Mouse (Mus musculus) limb, embryonic 11.5 days (tissue): Measurements from ENCODE around the gene Gm21885. TPM values are rescaled to one million over a fixed set of nuclear protein-coding genes. Genes with fewer than 3 reads are reported as not detected.

Experiments
- ATAC-seq: fragments of 200-750 bp; cut with Nextera tagmentation; 2 replicates; pipeline ENCODE4 v1.8.0; 2017; ENCODE audit warnings: low read depth; ENCODE audit not compliant: insufficient number of reproducible peaks, low FRiP score, low TSS enrichment
- DNase-seq: peaks from one replicate; pipeline ENCODE4 v3.0.0-alpha.2; 2015; ENCODE audit warnings: low spot score
- H3K27ac ChIP-seq: fragments of 300-500 bp; sonication (generic); replicated peaks from 2 replicates; pipeline ENCODE4 v1.5.1; 2014; ENCODE audit warnings: low read depth, mild to moderate bottlenecking, low read length
- H3K27me3 ChIP-seq: fragments of 300-500 bp; sonication (generic); 2 replicates; pipeline ENCODE4 v1.6.1; 2014; ENCODE audit warnings: mild to moderate bottlenecking, low read length, mixed read lengths; ENCODE audit not compliant: control insufficient read depth, insufficient read depth
- H3K36me3 ChIP-seq: fragments of 300-500 bp; sonication (generic); 2 replicates; pipeline ENCODE4 v1.6.1; 2014; ENCODE audit warnings: mild to moderate bottlenecking, low read length, moderate library complexity, mixed read lengths; ENCODE audit not compliant: control insufficient read depth, insufficient read depth
- H3K4me1 ChIP-seq: fragments of 300-500 bp; sonication (generic); 2 replicates; pipeline ENCODE4 v1.6.1; 2014; ENCODE audit warnings: low read length, mixed read lengths; ENCODE audit not compliant: control insufficient read depth, insufficient read depth
- H3K4me2 ChIP-seq: fragments of 300-500 bp; sonication (generic); 2 replicates; pipeline ENCODE4 v1.6.1; 2014; ENCODE audit warnings: low read depth, mild to moderate bottlenecking, moderate library complexity; ENCODE audit not compliant: severe bottlenecking
- H3K4me3 ChIP-seq: fragments of 300-500 bp; sonication (generic); 2 replicates; pipeline ENCODE4 v1.5.1; 2014; ENCODE audit warnings: low read depth, low read length
- H3K9ac ChIP-seq: fragments of 300-500 bp; sonication (generic); 2 replicates; pipeline ENCODE4 v1.6.1; 2014; ENCODE audit warnings: mild to moderate bottlenecking, low read length
- H3K9me3 ChIP-seq: fragments of 300-500 bp; sonication (generic); 2 replicates; pipeline ENCODE4 v1.6.1; 2016; ENCODE audit warnings: low read length; ENCODE audit not compliant: control insufficient read depth
- WGBS: fragments of 180-500 bp; shearing (Covaris S2); extraction: QIAGEN DNeasy Blood & Tissue Kit; methylation state at CpG from one replicate; pipeline ENCODE4 v1.1.7; 2014; 5-methylcytosine and 5-hydroxymethylcytosine counted together
- polyA plus RNA-seq: library from polyadenylated mRNA; unstranded; fragments of >200 nt; fragmentation: Nextera tagmentation; extraction: Ambion mirVana; gene quantifications from 2 replicates; pipeline ENCODE4 v1.2.1, GENCODE M21; 2014

Gene Gm21885
- polyA plus RNA-seq, 1 experiment from 2014 or later, result 0.52 TPM

DNA sequence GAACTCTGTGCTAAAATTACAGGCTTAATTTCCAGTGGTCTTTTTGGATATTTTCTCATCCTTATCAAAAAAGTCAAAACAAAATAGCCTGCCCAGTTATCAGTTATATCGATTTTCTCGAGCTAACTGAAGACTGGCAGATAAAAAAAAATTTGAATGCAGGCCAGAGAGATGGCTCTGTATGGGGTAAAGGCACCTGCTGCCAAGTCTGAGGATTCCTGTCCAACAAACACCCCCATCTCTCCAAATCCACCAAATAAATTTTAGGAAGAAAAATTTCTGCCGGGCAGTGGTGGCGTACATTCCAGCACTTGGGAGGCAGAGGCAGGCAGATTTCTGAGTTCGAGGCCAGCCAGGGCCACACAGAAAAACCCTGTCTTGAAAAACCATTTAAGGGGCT, 36.4 kb downstream of the Gm21885 start:
- H3K4me2 ChIP-seq, result no peak overlapping the region
- H3K9ac ChIP-seq, result no peak overlapping the region
- WGBS, result 91% methylated on average over 5 of the region's 5 CpGs
- ATAC-seq, result no peak
- no peak for DNase-seq
- no peak overlapping the region for H3K4me3 ChIP-seq
- peaks cover 5% of the 10 kb centered on the region; the same call in 1 of the 2 replicates for H3K4me1 ChIP-seq
- H3K9me3 ChIP-seq, result no peaks in the 10 kb centered on the region
- no peaks in the 10 kb centered on the region for H3K27me3 ChIP-seq
- H3K36me3 ChIP-seq, result peaks cover 3% of the 10 kb centered on the region; the same call in 1 of the 2 replicates
- no peak overlapping the region for H3K27ac ChIP-seq

GRCm38 (mm10) chr11:94320969-94321930, 39.6 kb downstream of the Gm21885 start:
- Histone ChIP-seq H3K4me1 (peaks cover 5% of the 10 kb centered on the region; the same call in 1 of the 2 replicates), H3K9me3 (no peaks in the 10 kb centered on the region), H3K9ac (peak overlapping the region; percentile 95), H3K36me3 (peaks cover 3% of the 10 kb centered on the region; the same call in 1 of the 2 replicates), H3K27ac (peak overlapping the region; percentile 92), H3K27me3 (no peaks in the 10 kb centered on the region), H3K4me2 (peak overlapping the region; percentile 84), H3K4me3 (peak overlapping the region; percentile 85)
- DNase-seq, result no peak
- peak; percentile 59 for ATAC-seq
- under 1% methylated on average over 67 of the region's 67 CpGs for WGBS

DNA sequence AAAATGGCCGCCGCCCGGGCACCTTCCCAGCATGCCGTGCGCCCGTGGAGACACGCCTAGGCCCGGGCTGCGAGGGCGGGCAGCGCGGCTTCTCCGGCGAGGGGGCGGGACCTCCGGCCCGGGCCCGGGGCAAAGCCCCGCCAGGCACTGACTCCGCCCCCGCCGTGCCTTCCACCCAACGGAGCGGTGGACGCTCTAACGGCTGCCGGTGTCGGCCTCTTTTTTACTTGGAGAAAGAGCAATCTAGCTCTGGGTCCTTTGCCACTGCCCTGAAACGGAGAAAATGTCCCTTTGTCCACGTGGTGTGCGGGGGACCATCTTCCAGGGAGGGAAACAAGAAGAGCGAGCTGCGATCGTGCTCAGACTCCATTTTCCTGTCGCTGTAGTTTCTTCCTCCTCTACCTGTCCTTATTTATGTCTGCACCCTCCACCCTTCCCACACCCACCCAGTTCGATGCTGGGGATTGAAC, 40.3 kb downstream of the Gm21885 start, which contains the start of gene Luc7l3:
Gene Luc7l3, minus strand, starts transcription at position 58 of the 470 bp plus-strand sequence.
- H3K36me3 ChIP-seq, result peaks cover 3% of the 10 kb centered on the region; the same call in 1 of the 2 replicates
- ATAC-seq, result peak; percentile 85
- peaks cover 8% of the 10 kb centered on the region; the same call in 1 of the 2 replicates for H3K4me1 ChIP-seq
- peak; percentile 95 for DNase-seq
- H3K9ac ChIP-seq, result peak within 1 kb of the TSS; percentile 95
- H3K9me3 ChIP-seq, result no peaks in the 10 kb centered on the region
- H3K4me3 ChIP-seq, result peak within 1 kb of the TSS; percentile 85
- H3K27ac ChIP-seq, result peak within 1 kb of the TSS; percentile 92
- no peaks in the 10 kb centered on the region for H3K27me3 ChIP-seq
- WGBS, result under 1% methylated on average over 36 of the region's 36 CpGs
- H3K4me2 ChIP-seq, result peak within 1 kb of the TSS; percentile 84

DNA sequence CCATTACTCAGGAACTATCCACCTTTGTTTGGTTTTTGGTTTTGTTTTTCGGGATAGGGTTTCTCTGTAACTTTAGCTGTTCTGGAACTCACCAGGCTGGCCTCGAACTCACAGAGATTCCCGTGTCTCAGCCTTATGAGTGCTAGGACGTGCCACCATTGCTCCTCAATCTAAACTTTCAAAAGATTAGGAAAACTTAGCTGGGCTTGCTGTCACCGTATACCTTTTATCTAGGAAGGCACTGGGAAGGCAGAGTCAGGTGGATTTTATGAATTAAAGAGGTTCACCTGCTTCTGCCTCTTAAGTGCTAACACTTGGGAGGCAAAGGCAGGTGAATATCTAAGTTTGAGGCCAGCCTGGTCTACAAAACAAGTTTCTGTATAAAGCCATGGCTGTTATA, 41.0 kb downstream of the Gm21885 start:
- Histone ChIP-seq H3K36me3 (peaks cover 3% of the 10 kb centered on the region; the same call in 1 of the 2 replicates), H3K4me1 (peaks cover 9% of the 10 kb centered on the region; the same call in 1 of the 2 replicates), H3K4me3 (peak overlapping the region; percentile 85; the same call in 1 of the 2 replicates), H3K9ac (peak overlapping the region; percentile 95), H3K4me2 (peak overlapping the region; percentile 84), H3K27ac (peak overlapping the region; percentile 92; the same call in 1 of the 2 replicates), H3K9me3 (no peaks in the 10 kb centered on the region), H3K27me3 (no peaks in the 10 kb centered on the region)
- DNase-seq, result peak; percentile 36
- 40% methylated on average over 5 of the region's 5 CpGs for WGBS
- no peak for ATAC-seq

GRCm38 (mm10) chr11:94323271-94323925, 41.7 kb downstream of the Gm21885 start:
- ATAC-seq, result no peak
- no peak overlapping the region for H3K4me3 ChIP-seq
- DNase-seq, result no peak
- no peaks in the 10 kb centered on the region for H3K27me3 ChIP-seq
- H3K27ac ChIP-seq, result no peak overlapping the region
- no peaks in the 10 kb centered on the region for H3K9me3 ChIP-seq
- no peak overlapping the region for H3K4me2 ChIP-seq
- H3K4me1 ChIP-seq, result peaks cover 9% of the 10 kb centered on the region; the same call in 1 of the 2 replicates
- WGBS, result 88% methylated on average over 5 of the region's 5 CpGs
- no peak overlapping the region for H3K9ac ChIP-seq
- H3K36me3 ChIP-seq, result peaks cover 3% of the 10 kb centered on the region; the same call in 1 of the 2 replicates

GRCm38 (mm10) chr11:94324618-94325017, 42.9 kb downstream of the Gm21885 start:
- H3K4me2 ChIP-seq, result no peak overlapping the region
- H3K4me1 ChIP-seq, result peaks cover 9% of the 10 kb centered on the region; the same call in 1 of the 2 replicates
- no peak overlapping the region for H3K4me3 ChIP-seq
- no peaks in the 10 kb centered on the region for H3K27me3 ChIP-seq
- no peaks in the 10 kb centered on the region for H3K9me3 ChIP-seq
- DNase-seq, result no peak
- H3K9ac ChIP-seq, result no peak overlapping the region
- ATAC-seq, result no peak
- H3K27ac ChIP-seq, result no peak overlapping the region
- 87% methylated on average over 5 of the region's 5 CpGs for WGBS
- no peaks in the 10 kb centered on the region for H3K36me3 ChIP-seq

DNA sequence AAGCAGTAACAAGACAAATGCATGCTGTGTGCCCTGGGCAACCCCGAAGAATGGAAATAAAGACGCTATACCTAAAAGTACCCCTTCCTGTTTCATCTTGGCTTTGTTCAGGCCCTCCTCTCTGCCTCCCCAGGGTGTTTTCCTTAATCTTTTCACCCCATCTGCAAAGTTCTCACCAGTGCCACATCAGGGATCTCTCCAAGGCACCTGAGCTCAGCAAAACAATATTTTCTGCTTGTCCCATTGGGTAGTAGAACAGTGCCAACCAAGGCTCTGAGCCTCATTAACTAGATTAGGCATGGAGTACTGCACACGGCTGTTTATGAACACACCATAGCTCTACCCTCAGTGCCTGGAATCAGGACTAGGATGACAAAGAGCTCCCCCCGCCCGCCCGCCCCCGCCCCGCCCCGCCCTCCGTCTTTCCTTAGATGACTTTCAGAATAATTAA, 45.3 kb downstream of the Gm21885 start:
- H3K4me1 ChIP-seq, result peaks cover 4% of the 10 kb centered on the region; the same call in 1 of the 2 replicates
- peak overlapping the region; percentile 64; the same call in 1 of the 2 replicates for H3K4me3 ChIP-seq
- H3K27me3 ChIP-seq, result no peaks in the 10 kb centered on the region
- H3K4me2 ChIP-seq, result peak overlapping the region; percentile 58
- DNase-seq (no peak), ATAC-seq (no peak)
- WGBS, result 9% methylated on average over 10 of the region's 10 CpGs
- 0 out of 2 replicates have a peak overlapping the region, but pooled peaks have one; percentile 14 for H3K27ac ChIP-seq
- no peaks in the 10 kb centered on the region for H3K9me3 ChIP-seq
- H3K9ac ChIP-seq, result peak overlapping the region; percentile 37; the same call in 1 of the 2 replicates
- no peaks in the 10 kb centered on the region; the same call in 1 of the 2 replicates for H3K36me3 ChIP-seq
